Mouse (Mus musculus): Measurements from ENCODE around the gene Scyl1. TPM values are rescaled to one million over a fixed set of nuclear protein-coding genes. Genes with fewer than 3 reads are reported as not detected.
"Not testable (repeated sequence)": the region's sequence is repeated elsewhere in the genome, so short reads cannot be mapped to it uniquely, and the experiment has no call there.

Scyl1 gene
- 62.1 and 66.6 TPM in 2 replicates for polyA plus RNA-seq (2015; fragmentation: Nextera tagmentation; extraction: Ambion mirVana)

DNA sequence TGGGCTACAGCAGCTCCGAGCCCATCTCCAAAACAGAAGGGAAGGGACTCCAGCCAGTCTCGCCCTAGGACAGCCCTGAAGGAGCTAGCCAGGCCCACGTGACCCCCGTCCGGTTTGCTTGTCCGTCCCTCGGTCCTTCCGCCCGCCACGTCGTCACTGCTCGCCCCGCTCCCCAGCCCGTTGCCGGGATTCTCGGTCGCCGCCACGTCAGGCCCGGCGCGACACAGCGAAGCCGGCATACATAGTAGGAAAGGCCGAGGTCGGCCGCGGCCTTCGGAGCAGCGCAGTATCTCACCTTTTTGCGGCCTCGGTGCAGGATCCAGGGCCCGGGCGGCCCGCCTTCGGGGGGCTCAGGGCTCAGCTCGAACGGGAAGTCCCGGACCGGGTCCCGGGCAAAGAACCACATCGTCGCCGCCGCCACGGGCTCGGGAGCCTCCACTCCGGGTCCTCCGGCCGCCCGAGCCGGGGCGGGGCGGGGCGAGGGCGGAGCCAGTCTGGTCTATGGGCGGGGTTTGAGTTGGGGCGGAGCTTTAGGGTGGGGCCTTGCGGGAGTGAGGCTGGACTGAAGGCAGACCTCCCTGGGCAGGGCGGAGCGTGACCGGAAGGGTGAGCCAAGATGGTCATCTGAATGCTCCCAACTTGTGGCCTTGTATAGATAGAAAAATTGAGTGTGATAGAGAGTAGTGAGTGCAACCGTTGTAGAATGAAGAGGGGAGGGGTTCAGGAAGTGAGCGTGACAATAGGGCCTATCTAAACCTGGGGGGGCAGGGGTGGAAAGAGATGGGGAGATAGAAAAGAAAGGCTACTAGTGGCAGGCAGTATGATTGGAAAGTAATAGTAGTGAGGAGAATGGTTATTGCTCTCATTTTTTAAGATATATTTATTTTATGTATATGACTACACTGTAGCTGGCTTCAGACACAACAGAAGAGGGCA is at the start of gene Scyl1:
Scyl1 (minus strand) TSS at position 495 of the 936 bp plus-strand sequence.
- Histone ChIP-seq H3K4me1 (ENCODE audit: control insufficient read depth, insufficient read depth, low read length) (peaks cover 13% of the 10 kb centered on the region), H3K27ac (ENCODE audit: low read length) (peak within 1 kb of the TSS; percentile 91), H3K36me3 (ENCODE audit: control insufficient read depth, insufficient read depth) (peaks cover 26% of the 10 kb centered on the region), H3K27me3 (ENCODE audit: control insufficient read depth, insufficient read depth, low read length) (no peaks in the 10 kb centered on the region), H3K9ac (ENCODE audit: low read length) (peak within 1 kb of the TSS; percentile 93), H3K4me2 (ENCODE audit: low read depth, low read length) (peak within 1 kb of the TSS; percentile 81), H3K4me3 (ENCODE audit: low read length) (peak within 1 kb of the TSS; percentile 84), H3K9me3 (replicated peaks; ENCODE audit: control insufficient read depth, low read length) (no peaks in the 10 kb centered on the region)
- ATAC-seq (replicated peaks; ENCODE audit: extremely low read depth, insufficient read depth, low FRiP score) = peak; percentile 99
- under 1% methylated on average over 64 of the region's 64 CpGs for WGBS

DNA sequence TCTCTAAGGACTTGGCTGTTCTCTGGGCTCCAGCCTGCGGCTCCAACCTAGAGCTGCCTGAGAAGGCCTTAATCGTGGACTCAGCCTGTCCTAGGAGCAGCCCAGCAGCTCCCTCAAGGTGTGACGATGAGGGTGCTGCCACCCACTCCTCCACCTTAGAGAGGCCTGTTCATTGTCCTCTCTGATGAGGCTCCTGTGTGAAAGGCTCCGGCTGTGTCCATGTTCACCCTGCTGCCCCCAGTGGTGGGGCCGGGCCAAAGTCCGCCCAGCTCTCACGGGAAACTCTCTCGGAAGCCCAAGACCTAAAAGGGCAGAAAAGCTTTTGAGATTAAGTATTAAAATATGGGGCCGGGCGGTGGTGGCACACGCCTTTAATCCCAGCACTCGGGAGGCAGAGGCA is 48.3 kb upstream of the Scyl1 start:
- ATAC-seq (replicated peaks; ENCODE audit: extremely low read depth, insufficient read depth, low FRiP score) = no peak
- peak overlapping the region; percentile 25; the same call in 1 of the 2 replicates for H3K27ac ChIP-seq (ENCODE audit: low read length)
- H3K4me1 ChIP-seq (ENCODE audit: control insufficient read depth, insufficient read depth, low read length) = peaks cover 50% of the 10 kb centered on the region
- H3K9me3 ChIP-seq (replicated peaks; ENCODE audit: control insufficient read depth, low read length) = no peaks in the 10 kb centered on the region
- H3K27me3 ChIP-seq (ENCODE audit: control insufficient read depth, insufficient read depth, low read length) = no peaks in the 10 kb centered on the region
- no peaks in the 10 kb centered on the region for H3K36me3 ChIP-seq (ENCODE audit: control insufficient read depth, insufficient read depth)
- no peak overlapping the region for H3K4me3 ChIP-seq (ENCODE audit: low read length)
- H3K9ac ChIP-seq (ENCODE audit: low read length) = peak overlapping the region; percentile 45; the same call in 1 of the 2 replicates
- H3K4me2 ChIP-seq (ENCODE audit: low read depth, low read length) = no peak overlapping the region
- 42% methylated on average over 12 of the region's 12 CpGs for WGBS

DNA sequence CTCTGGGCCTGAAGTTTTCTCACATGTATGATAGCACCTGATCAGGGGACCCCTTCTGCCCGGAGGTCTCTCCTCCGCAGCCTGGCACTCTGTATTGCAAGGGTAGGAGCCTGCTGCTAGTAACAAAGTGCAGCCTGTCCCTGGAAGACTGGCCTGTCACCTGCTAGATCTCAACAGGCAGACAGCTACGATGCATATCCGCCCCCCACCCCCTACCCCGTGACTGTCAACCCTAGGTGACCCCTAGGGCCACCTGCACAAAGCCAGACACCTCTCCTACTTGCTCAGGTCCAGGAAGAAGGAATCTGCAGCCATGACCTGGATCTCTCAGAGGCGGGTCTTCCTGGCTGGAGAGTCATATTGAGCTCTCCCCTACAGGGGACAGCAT is 47.4 kb upstream of the Scyl1 start:
- no peaks in the 10 kb centered on the region for H3K9me3 ChIP-seq (replicated peaks; ENCODE audit: control insufficient read depth, low read length)
- no peak overlapping the region for H3K4me3 ChIP-seq (ENCODE audit: low read length)
- peaks cover 44% of the 10 kb centered on the region for H3K4me1 ChIP-seq (ENCODE audit: control insufficient read depth, insufficient read depth, low read length)
- 64% methylated on average over 6 of the region's 6 CpGs for WGBS
- H3K27ac ChIP-seq (ENCODE audit: low read length) = peak overlapping the region; percentile 90
- H3K9ac ChIP-seq (ENCODE audit: low read length) = peak overlapping the region; percentile 42; the same call in 1 of the 2 replicates
- no peaks in the 10 kb centered on the region for H3K36me3 ChIP-seq (ENCODE audit: control insufficient read depth, insufficient read depth)
- H3K4me2 ChIP-seq (ENCODE audit: low read depth, low read length) = no peak overlapping the region; the same call in 1 of the 2 replicates
- no peak for ATAC-seq (replicated peaks; ENCODE audit: extremely low read depth, insufficient read depth, low FRiP score)
- H3K27me3 ChIP-seq (ENCODE audit: control insufficient read depth, insufficient read depth, low read length) = no peaks in the 10 kb centered on the region

DNA sequence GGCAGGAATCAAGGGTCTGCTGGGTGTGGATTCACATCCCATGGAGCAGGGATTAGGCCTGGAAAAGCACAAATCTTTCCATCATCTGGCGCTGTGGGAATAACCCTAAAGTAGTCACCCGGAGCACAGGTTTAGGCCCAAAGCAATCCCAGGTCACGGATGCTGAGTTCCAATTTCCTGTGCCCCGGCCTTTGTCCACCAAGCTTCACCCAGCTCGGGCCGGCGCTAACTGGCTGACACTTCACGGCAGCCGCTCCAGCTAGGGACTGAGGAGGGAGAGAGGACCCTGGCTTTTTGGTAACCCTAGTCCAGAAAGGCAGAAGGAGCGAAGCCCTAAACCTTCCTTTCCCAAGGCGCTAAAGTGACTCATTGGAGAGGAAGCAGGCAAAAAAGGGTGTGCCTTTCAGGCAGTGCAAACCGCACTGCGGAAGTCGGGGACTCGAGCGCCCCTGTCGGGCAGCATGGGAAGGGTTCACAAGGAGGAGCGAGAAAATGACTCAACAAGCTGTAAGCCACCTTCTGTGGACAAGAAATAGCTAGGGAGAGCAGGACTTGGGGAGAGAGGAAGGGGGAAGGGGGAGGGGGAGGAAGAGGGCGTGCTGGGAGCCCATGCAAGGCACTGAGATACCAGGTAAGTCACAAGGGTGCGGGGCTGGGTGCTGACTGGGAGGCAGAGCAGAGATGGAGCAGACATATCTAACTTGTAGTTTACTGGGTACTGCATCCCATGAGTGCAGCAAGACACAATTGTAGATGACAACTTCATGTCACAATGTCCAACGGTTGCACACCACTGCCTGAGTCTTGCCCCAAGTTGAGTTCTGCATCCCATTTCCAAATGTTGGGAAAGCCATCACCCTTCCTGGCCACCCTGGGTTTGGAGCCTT is 46.7 kb upstream of the Scyl1 start:
- Histone ChIP-seq H3K27me3 (ENCODE audit: control insufficient read depth, insufficient read depth, low read length) (no peaks in the 10 kb centered on the region), H3K9me3 (replicated peaks; ENCODE audit: control insufficient read depth, low read length) (no peaks in the 10 kb centered on the region), H3K4me3 (ENCODE audit: low read length) (peak overlapping the region; percentile 41), H3K9ac (ENCODE audit: low read length) (peak overlapping the region; percentile 81), H3K36me3 (ENCODE audit: control insufficient read depth, insufficient read depth) (no peaks in the 10 kb centered on the region), H3K4me2 (ENCODE audit: low read depth, low read length) (peak overlapping the region; percentile 68), H3K27ac (ENCODE audit: low read length) (peak overlapping the region; percentile 90), H3K4me1 (ENCODE audit: control insufficient read depth, insufficient read depth, low read length) (peaks cover 37% of the 10 kb centered on the region)
- peak; percentile 61 for ATAC-seq (replicated peaks; ENCODE audit: extremely low read depth, insufficient read depth, low FRiP score)
- WGBS = 16% methylated on average over 21 of the region's 21 CpGs

DNA sequence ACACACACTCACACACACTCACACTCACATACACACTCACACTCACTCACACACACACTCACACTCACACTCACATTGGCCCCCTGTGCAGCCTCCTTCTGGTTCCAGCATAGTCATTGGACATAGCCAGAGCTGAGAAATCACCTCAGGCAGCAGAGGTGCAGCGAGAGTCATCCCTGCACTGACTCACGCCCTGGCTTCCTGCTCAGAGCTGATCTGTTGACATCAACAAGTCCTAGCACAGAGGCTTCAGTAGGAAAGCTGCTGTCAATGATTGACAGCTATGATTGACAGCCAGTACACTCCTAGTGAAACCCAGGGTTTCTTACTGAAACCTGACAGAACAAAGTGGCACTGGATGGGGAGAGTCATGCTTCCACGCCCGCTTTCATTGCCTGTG is 44.7 kb upstream of the Scyl1 start:
- ATAC-seq (replicated peaks; ENCODE audit: extremely low read depth, insufficient read depth, low FRiP score) = no peak
- H3K4me1 ChIP-seq (ENCODE audit: control insufficient read depth, insufficient read depth, low read length) = peaks cover 40% of the 10 kb centered on the region

DNA sequence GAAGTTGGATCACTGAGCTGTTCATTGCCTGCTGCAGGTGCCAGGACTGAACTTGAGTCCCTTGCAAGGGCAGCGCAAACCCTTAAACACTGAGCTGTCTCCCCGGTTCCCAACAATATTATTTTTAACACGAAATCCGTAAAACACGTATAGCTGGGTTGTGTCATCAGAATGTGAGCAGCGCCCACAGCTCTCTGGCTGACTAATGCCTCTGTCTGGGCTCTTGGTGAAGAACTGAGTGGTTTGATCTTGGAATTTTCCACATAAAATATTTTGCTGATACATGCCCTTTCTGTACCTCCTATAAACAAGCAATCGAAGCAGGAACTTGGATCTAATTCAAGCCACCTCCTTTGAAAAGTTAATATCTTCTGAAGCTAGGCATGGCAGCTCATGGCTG is 43.8 kb upstream of the Scyl1 start:
- WGBS = 76% methylated on average over 7 of the region's 7 CpGs
- Histone ChIP-seq H3K4me1 (ENCODE audit: control insufficient read depth, insufficient read depth, low read length) (peaks cover 46% of the 10 kb centered on the region), H3K9me3 (replicated peaks; ENCODE audit: control insufficient read depth, low read length) (no peaks in the 10 kb centered on the region), H3K4me2 (ENCODE audit: low read depth, low read length) (no peak overlapping the region), H3K27me3 (ENCODE audit: control insufficient read depth, insufficient read depth, low read length) (no peaks in the 10 kb centered on the region), H3K36me3 (ENCODE audit: control insufficient read depth, insufficient read depth) (no peaks in the 10 kb centered on the region), H3K9ac (ENCODE audit: low read length) (no peak overlapping the region), H3K27ac (ENCODE audit: low read length) (no peak overlapping the region), H3K4me3 (ENCODE audit: low read length) (no peak overlapping the region)
- ATAC-seq (replicated peaks; ENCODE audit: extremely low read depth, insufficient read depth, low FRiP score) = no peak

More for the DNA sequence above, 44.7 kb upstream of the Scyl1 start:
- no peak overlapping the region for H3K9ac ChIP-seq (ENCODE audit: low read length)
- no peaks in the 10 kb centered on the region for H3K9me3 ChIP-seq (replicated peaks; ENCODE audit: control insufficient read depth, low read length)
- 72% methylated on average over 4 of the region's 4 CpGs for WGBS
- no peak overlapping the region for H3K4me3 ChIP-seq (ENCODE audit: low read length)
- H3K27ac ChIP-seq (ENCODE audit: low read length) = no peak overlapping the region
- H3K4me2 ChIP-seq (ENCODE audit: low read depth, low read length) = no peak overlapping the region
- H3K36me3 ChIP-seq (ENCODE audit: control insufficient read depth, insufficient read depth) = no peaks in the 10 kb centered on the region
- no peaks in the 10 kb centered on the region for H3K27me3 ChIP-seq (ENCODE audit: control insufficient read depth, insufficient read depth, low read length)

DNA sequence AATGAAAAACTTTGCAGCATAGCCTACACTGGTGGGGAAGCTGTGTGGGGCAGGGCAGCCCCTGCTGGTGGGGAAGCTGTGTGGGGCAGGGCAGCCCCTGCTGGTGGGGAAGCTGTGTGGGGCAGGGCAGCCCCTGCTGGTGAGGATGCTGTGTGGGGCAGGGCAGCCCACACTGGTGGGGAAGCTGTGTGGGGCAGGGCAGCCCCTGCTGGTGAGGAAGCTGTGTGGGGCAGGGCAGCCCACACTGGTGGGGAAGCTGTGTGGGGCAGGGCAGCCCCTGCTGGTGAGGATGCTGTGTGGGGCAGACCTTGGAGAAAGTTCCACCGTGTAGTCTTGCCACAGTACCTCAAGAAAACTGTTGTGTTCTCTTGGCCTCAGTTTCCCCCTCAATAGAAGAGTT is 42.8 kb upstream of the Scyl1 start:
- not testable (repeated sequence) for H3K4me3 ChIP-seq (ENCODE audit: low read length); H3K9ac ChIP-seq (ENCODE audit: low read length); H3K9me3 ChIP-seq (replicated peaks; ENCODE audit: control insufficient read depth, low read length); H3K4me2 ChIP-seq (ENCODE audit: low read depth, low read length); H3K27ac ChIP-seq (ENCODE audit: low read length); ATAC-seq (replicated peaks; ENCODE audit: extremely low read depth, insufficient read depth, low FRiP score); H3K36me3 ChIP-seq (ENCODE audit: control insufficient read depth, insufficient read depth); H3K27me3 ChIP-seq (ENCODE audit: control insufficient read depth, insufficient read depth, low read length)
- H3K4me1 ChIP-seq (ENCODE audit: control insufficient read depth, insufficient read depth, low read length) = peaks cover 51% of the 10 kb centered on the region
- 13% methylated on average over 1 of the region's 1 CpGs for WGBS

DNA sequence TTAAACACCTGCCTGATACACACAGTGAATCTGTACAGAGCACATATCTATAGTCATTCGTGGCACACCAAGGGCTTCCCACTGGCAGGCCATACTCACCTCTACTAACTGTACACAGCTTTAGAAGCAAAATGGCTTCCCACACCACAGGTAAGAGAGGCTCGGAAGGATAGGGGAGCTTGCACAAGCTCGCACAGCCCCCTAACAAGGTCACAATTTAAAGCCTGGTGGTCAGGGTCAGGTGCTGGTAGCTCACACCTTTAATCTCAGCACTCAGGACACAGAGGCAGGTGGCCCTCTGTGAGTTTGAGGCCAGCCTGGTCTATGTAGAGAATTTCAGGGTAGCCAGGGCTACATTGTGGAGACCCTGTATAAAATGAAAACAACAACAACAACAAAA is 42.3 kb upstream of the Scyl1 start:
- H3K9ac ChIP-seq (ENCODE audit: low read length) = no peak overlapping the region
- H3K4me1 ChIP-seq (ENCODE audit: control insufficient read depth, insufficient read depth, low read length) = peaks cover 52% of the 10 kb centered on the region
- no peak overlapping the region for H3K4me2 ChIP-seq (ENCODE audit: low read depth, low read length)
- no peak overlapping the region for H3K27ac ChIP-seq (ENCODE audit: low read length)
- H3K9me3 ChIP-seq (replicated peaks; ENCODE audit: control insufficient read depth, low read length) = no peaks in the 10 kb centered on the region
- no peaks in the 10 kb centered on the region for H3K36me3 ChIP-seq (ENCODE audit: control insufficient read depth, insufficient read depth)
- ATAC-seq (replicated peaks; ENCODE audit: extremely low read depth, insufficient read depth, low FRiP score) = no peak
- no peak overlapping the region for H3K4me3 ChIP-seq (ENCODE audit: low read length)
- WGBS = 86% methylated on average over 3 of the region's 3 CpGs
- H3K27me3 ChIP-seq (ENCODE audit: control insufficient read depth, insufficient read depth, low read length) = no peaks in the 10 kb centered on the region
